In genomic region chr6:36981646-36982045, GRCm38 (mm10) we compare ENCODE assay signal across 9 mouse cellular contexts.
DNase-seq lines count a peak whose midpoint lies in the region; ATAC-seq lines count a peak whose summit lies in the region.
"Had no signal": no experiment of that assay in that cellular context is flagged by ENCODE, and none has a peak within 500 bp of the region (broad histone marks: within the 10 kb centered on the region; RNA-seq: fewer than 3 reads in every experiment).

No protein-coding gene starts in this region.

- no peaks in the 10 kb centered on the region for H3K4me1 ChIP-seq in forebrain, embryonic 15.5 days

- H3K9me3 ChIP-seq in forebrain, embryonic 15.5 days: no peaks in the 10 kb centered on the region

- H3K27ac ChIP-seq in forebrain, embryonic 15.5 days (replicated peaks): no peak overlapping the region

- no peak overlapping the region for H3K9ac ChIP-seq in forebrain, embryonic 15.5 days (replicated peaks)

- intact Hi-C loops in gastrocnemius, postnatal 36 days (cut with DNase I): no loop called here
- intact Hi-C loops in left cerebral cortex, postnatal 36 days (cut with DNase I): no loop called here

- no peak for ATAC-seq in forebrain, embryonic 15.5 days (replicated peaks)

- DNase-seq in gastrocnemius, adult 18-20 months (ENCODE audit: low spot score): peak; percentile 32
- no peak for DNase-seq in gastrocnemius, postnatal 36 days
- DNase-seq in left cerebral cortex, adult 11 months (ENCODE audit: low spot score): peak; percentile 24
- no peak for DNase-seq in left cerebral cortex, postnatal 36 days (ENCODE audit: low spot score in 2 of 2)
- peak; percentile 96 for DNase-seq in brain, adult 2 months (ENCODE audit: low read depth, low spot score)
- peak; percentile 17 for DNase-seq in kidney, postnatal 10 days
- DNase-seq in thymus, postnatal 4 days: no peak
- DNase-seq: adrenal gland, adult 8-10 months had no signal

- WGBS in forebrain, embryonic 15.5 days: 63% methylated on average over 2 of the region's 2 CpGs

- no peak overlapping the region for H3K4me3 ChIP-seq in forebrain, embryonic 15.5 days

- no peaks in the 10 kb centered on the region for H3K27me3 ChIP-seq in forebrain, embryonic 15.5 days

- no peaks in the 10 kb centered on the region for H3K36me3 ChIP-seq in forebrain, embryonic 15.5 days

- no peak overlapping the region for H3K4me2 ChIP-seq in forebrain, embryonic 15.5 days (replicated peaks)

Comparison
In these comparisons a context has a peak if more than half of its experiments do, and no peak if none do; other contexts are left out.
1. DNase-seq: peak in gastrocnemius, adult 18-20 months (single experiment), left cerebral cortex, adult 11 months (single experiment), brain, adult 2 months (single experiment) and kidney, postnatal 10 days (single experiment); none in gastrocnemius, postnatal 36 days (0 of 2), left cerebral cortex, postnatal 36 days (0 of 2) and thymus, postnatal 4 days (single experiment).